Mouse (Mus musculus) liver, embryonic 14.5 days (tissue): ENCODE measurements around the gene Cd37.

Source experiments
- CTCF ChIP-seq: IDR thresholded peaks from 2 replicates; pipeline ENCODE4 v1.5.1; 2016; ENCODE audit warnings: antibody characterized with exemption, low read depth, control low read depth
- EP300 ChIP-seq: IDR thresholded peaks from 2 replicates; pipeline ENCODE4 v1.6.1; 2016; ENCODE audit warnings: antibody characterized with exemption, low read depth

DNA sequence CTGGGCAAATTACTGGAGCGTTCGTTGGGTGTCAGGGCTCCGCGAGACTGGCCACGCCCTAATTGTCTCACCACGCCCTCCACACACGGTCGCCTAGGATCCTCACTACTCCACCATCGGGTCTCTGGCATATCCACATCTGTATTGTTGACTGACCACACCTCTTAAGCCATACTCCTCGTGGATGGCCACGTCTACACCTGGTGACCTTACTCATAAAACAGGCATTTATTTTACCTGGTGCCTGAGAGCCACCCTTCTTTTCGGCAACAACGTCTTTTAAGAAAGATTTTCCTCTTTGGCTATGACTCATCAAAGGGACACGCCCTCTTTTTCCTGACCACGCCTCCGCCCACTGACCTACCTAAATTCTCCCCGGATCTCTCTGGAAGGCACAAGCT lies 27.1 kb downstream of the Cd37 start, which contains the start of gene Dkkl1:
- TF ChIP-seq EP300 (no peak), CTCF (no peak)
